Mouse (Mus musculus) embryo, embryonic 10.5 days (tissue): ENCODE data around the gene Gm8978.
A peak's percentile ranks its signal among the peaks of the same experiment; 100 is the strongest.
"Not testable (repeated sequence)": the region's sequence is repeated elsewhere in the genome, so short reads cannot be mapped to it uniquely, and the experiment has no call there.

Experiments used
- DNase-seq: peaks from one replicate; pipeline ENCODE4 v3.0.0-alpha.2; 2015; ENCODE audit warnings: low spot score

The Gm8978 gene

DNA sequence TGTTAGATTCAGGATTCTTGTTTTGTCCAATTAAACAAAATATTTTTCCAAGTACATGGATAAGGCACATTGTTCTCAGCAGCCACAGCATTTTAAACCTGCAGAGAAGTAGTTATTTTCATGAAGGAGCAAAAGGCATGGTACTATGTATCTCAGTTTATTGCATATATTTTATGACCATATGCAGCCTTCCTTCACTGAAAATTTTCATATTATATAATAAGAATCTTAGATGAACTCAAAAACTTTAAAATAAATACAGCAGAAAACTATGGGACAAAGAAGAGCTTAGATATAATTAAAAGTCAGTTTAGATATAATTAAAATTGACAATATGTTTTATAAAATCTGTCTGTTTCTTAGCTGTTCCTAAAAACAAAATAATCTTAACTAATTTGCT is at the start of gene Gm8978:
Gm8978 (minus strand) TSS at position 101 of the 400 bp plus-strand sequence.
- DNase-seq, result not testable (repeated sequence)

DNA sequence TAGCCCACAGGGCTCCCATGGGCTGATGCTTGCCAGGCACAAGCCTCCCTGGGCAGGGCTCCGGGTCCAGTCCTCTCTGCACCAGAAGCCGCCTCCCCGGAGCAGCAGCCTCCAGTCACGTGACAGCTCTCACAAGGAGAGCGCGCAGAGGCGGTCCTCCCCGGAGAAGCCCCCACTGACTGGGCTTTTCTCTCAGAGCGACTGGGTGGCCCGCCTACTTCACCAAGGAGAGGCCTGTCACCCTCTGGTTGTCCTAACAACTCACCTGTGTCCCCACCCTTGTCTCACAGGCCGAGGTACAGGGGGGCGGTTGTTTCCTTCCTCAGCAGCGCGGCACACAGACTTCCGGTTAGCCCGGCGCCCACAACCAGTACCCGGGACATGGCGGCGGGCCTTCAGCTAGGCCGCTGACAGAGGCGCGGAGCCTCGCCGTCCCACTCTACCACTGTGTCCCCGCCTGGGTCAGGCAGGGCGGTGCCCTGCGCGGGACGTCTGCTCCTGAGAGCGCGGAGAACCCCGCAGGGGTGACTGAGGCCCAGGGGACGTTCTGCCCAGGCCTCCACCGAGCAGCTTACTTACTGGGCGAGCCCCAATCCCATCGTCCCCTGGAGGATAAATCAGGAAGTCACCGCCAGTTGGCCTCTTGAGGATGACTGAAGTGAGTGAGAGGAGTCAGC is 35.3 kb downstream of the Gm8978 start:
- peak; percentile 71 for DNase-seq

GRCm38 (mm10) chr19:33568551-33568950 is 56.5 kb downstream of the Gm8978 start:
- DNase-seq, result not testable (repeated sequence)
